Mouse (Mus musculus): ENCODE data around the gene Clec2e.

DNA sequence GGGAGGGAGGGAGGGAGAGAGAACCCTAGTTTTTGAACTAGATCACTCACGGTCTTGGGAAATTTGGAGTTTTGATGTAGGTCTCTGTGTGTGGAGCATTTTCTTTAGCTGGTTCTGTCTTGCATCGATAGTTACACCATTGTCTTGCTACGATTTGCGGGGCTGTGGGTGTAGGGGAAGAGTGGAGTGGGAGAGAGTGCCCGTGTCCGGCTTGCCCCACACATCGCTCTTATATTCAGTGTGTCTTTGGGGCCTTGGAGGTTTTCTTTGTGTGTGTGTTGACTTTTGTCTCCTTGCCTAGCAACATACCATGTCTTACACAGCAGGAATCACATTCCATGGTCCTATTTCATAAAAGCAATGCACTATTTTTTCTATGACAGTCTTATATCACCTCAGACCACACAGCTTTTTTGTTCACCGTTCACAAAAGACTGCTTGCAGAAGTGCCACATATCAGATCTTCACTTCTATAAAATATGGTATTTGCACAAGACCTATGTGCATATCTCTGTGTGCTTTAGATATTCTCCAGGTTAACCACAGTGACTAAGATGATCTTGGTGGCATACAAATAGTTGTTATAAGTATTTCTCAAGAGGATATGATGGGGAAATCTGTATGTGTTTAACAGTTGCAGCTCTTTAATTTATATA lies 51.0 kb downstream of the Clec2e start:
- no peak for TF ChIP-seq CTCF (IDR thresholded peaks at IDR 0.05; ENCODE audit: low read depth)
- TF ChIP-seq EP300 (IDR thresholded peaks at IDR 0.05; ENCODE audit: low read depth) = no peak
